Mouse (Mus musculus): ENCODE data around the gene Pygo2. TPM values are rescaled to one million over a fixed set of nuclear protein-coding genes. Genes with fewer than 3 reads are reported as not detected.

Pygo2 gene
- polyA plus RNA-seq, 1 experiment = 58.2 TPM

GRCm38 (mm10) chr3:89388901-89389740, 40.9 kb upstream of the Pygo2 start:
- WGBS = 18% methylated on average over 6 of the region's 6 CpGs
- peak overlapping the region; percentile 93 for H3K27ac ChIP-seq (ENCODE audit: insufficient read depth, low read length)
- TF ChIP-seq CTCF (IDR thresholded peaks at IDR 0.05; ENCODE audit: extremely low read depth, insufficient read depth, insufficient read length, insufficient replicate concordance) (no peak), POLR2A (IDR thresholded peaks at IDR 0.05; ENCODE audit: low read depth, low read length) (no peak; the same call in 1 of the 2 replicates)
- DNase-seq (ENCODE audit: low read depth in 1 of 2, low spot score in 2 of 2) = peak; percentile 62 to 63
- peaks cover 48% of the 10 kb centered on the region for H3K4me1 ChIP-seq (ENCODE audit: control insufficient read depth, insufficient read depth, insufficient read length)
- peak overlapping the region; percentile 15; the same call in 1 of the 2 replicates for H3K4me3 ChIP-seq (ENCODE audit: extremely low read depth, insufficient read depth, insufficient read length)
- H3K36me3 ChIP-seq (ENCODE audit: control insufficient read depth, insufficient read depth, low read length) = no peaks in the 10 kb centered on the region
- H3K27me3 ChIP-seq (ENCODE audit: control insufficient read depth, insufficient read depth, low read length) = no peaks in the 10 kb centered on the region

GRCm38 (mm10) chr3:89390111-89390515, 39.9 kb upstream of the Pygo2 start:
- peak overlapping the region; percentile 41; the same call in 1 of the 2 replicates for H3K4me3 ChIP-seq (ENCODE audit: extremely low read depth, insufficient read depth, insufficient read length)
- no peak for DNase-seq (ENCODE audit: low read depth in 1 of 2, low spot score in 2 of 2)
- H3K27ac ChIP-seq (ENCODE audit: insufficient read depth, low read length) = peak overlapping the region; percentile 93
- H3K36me3 ChIP-seq (ENCODE audit: control insufficient read depth, insufficient read depth, low read length) = no peaks in the 10 kb centered on the region
- peaks cover 43% of the 10 kb centered on the region for H3K4me1 ChIP-seq (ENCODE audit: control insufficient read depth, insufficient read depth, insufficient read length)
- WGBS = 16% methylated on average over 5 of the region's 5 CpGs
- TF ChIP-seq CTCF (IDR thresholded peaks at IDR 0.05; ENCODE audit: extremely low read depth, insufficient read depth, insufficient read length, insufficient replicate concordance) (no peak), POLR2A (IDR thresholded peaks at IDR 0.05; ENCODE audit: low read depth, low read length) (no peak)
- H3K27me3 ChIP-seq (ENCODE audit: control insufficient read depth, insufficient read depth, low read length) = no peaks in the 10 kb centered on the region

GRCm38 (mm10) chr3:89390699-89391662, 39.0 kb upstream of the Pygo2 start:
- Histone ChIP-seq H3K27ac (ENCODE audit: insufficient read depth, low read length) (peak overlapping the region; percentile 93), H3K36me3 (ENCODE audit: control insufficient read depth, insufficient read depth, low read length) (no peaks in the 10 kb centered on the region), H3K27me3 (ENCODE audit: control insufficient read depth, insufficient read depth, low read length) (no peaks in the 10 kb centered on the region), H3K4me3 (ENCODE audit: extremely low read depth, insufficient read depth, insufficient read length) (peak overlapping the region; percentile 85), H3K4me1 (ENCODE audit: control insufficient read depth, insufficient read depth, insufficient read length) (peaks cover 37% of the 10 kb centered on the region)
- TF ChIP-seq POLR2A (IDR thresholded peaks at IDR 0.05; ENCODE audit: low read depth, low read length) (no peak), CTCF (IDR thresholded peaks at IDR 0.05; ENCODE audit: extremely low read depth, insufficient read depth, insufficient read length, insufficient replicate concordance) (no peak)
- 9% methylated on average over 19 of the region's 19 CpGs for WGBS
- DNase-seq (ENCODE audit: low read depth in 1 of 2, low spot score in 2 of 2) = peak in 1 of 2 experiments; percentile 67

- peak in 1 of 2 experiments; percentile 35 for DNase-seq (ENCODE audit: low read depth in 1 of 2, low spot score in 2 of 2)
- peaks cover 40% of the 10 kb centered on the region for H3K4me1 ChIP-seq (ENCODE audit: control insufficient read depth, insufficient read depth, insufficient read length)
- no peaks in the 10 kb centered on the region for H3K36me3 ChIP-seq (ENCODE audit: control insufficient read depth, insufficient read depth, low read length)
- peak overlapping the region; percentile 85 for H3K4me3 ChIP-seq (ENCODE audit: extremely low read depth, insufficient read depth, insufficient read length)
- WGBS = 1% methylated on average over 54 of the region's 56 CpGs
- peak overlapping the region; percentile 91 for H3K27ac ChIP-seq (ENCODE audit: insufficient read depth, low read length)
- TF ChIP-seq CTCF (IDR thresholded peaks at IDR 0.05; ENCODE audit: extremely low read depth, insufficient read depth, insufficient read length, insufficient replicate concordance) (no peak), POLR2A (IDR thresholded peaks at IDR 0.05; ENCODE audit: low read depth, low read length) (no peak)
- no peaks in the 10 kb centered on the region for H3K27me3 ChIP-seq (ENCODE audit: control insufficient read depth, insufficient read depth, low read length)
Measured at GRCm38 (mm10) chr3:89391663-89392511, 38.1 kb upstream of the Pygo2 start.

GRCm38 (mm10) chr3:89392871-89393311, 37.1 kb upstream of the Pygo2 start:
- WGBS = under 1% methylated on average over 21 of the region's 24 CpGs
- Histone ChIP-seq H3K36me3 (ENCODE audit: control insufficient read depth, insufficient read depth, low read length) (no peaks in the 10 kb centered on the region), H3K4me1 (ENCODE audit: control insufficient read depth, insufficient read depth, insufficient read length) (peaks cover 37% of the 10 kb centered on the region), H3K27ac (ENCODE audit: insufficient read depth, low read length) (peak overlapping the region; percentile 88), H3K4me3 (ENCODE audit: extremely low read depth, insufficient read depth, insufficient read length) (peak overlapping the region; percentile 85), H3K27me3 (ENCODE audit: control insufficient read depth, insufficient read depth, low read length) (no peaks in the 10 kb centered on the region)
- DNase-seq (ENCODE audit: low read depth in 1 of 2, low spot score in 2 of 2) = peak in 1 of 2 experiments; percentile 27
- no peak for TF ChIP-seq POLR2A (IDR thresholded peaks at IDR 0.05; ENCODE audit: low read depth, low read length)
- TF ChIP-seq CTCF (IDR thresholded peaks at IDR 0.05; ENCODE audit: extremely low read depth, insufficient read depth, insufficient read length, insufficient replicate concordance) = no peak

- TF ChIP-seq CTCF (IDR thresholded peaks at IDR 0.05; ENCODE audit: extremely low read depth, insufficient read depth, insufficient read length, insufficient replicate concordance) (no peak), POLR2A (IDR thresholded peaks at IDR 0.05; ENCODE audit: low read depth, low read length) (no peak; the same call in 1 of the 2 replicates)
- H3K27ac ChIP-seq (ENCODE audit: insufficient read depth, low read length) = peak overlapping the region; percentile 84
- peak overlapping the region; percentile 75 for H3K4me3 ChIP-seq (ENCODE audit: extremely low read depth, insufficient read depth, insufficient read length)
- no peaks in the 10 kb centered on the region for H3K36me3 ChIP-seq (ENCODE audit: control insufficient read depth, insufficient read depth, low read length)
- peaks cover 30% of the 10 kb centered on the region for H3K4me1 ChIP-seq (ENCODE audit: control insufficient read depth, insufficient read depth, insufficient read length)
- peak; percentile 82 to 96 for DNase-seq (ENCODE audit: low read depth in 1 of 2, low spot score in 2 of 2)
- no peaks in the 10 kb centered on the region for H3K27me3 ChIP-seq (ENCODE audit: control insufficient read depth, insufficient read depth, low read length)
- WGBS = under 1% methylated on average over 15 of the region's 15 CpGs
Measured at GRCm38 (mm10) chr3:89393605-89394004, 36.4 kb upstream of the Pygo2 start.
